Mouse (Mus musculus) layer of hippocampus, postnatal 25 days (tissue): ENCODE results near the gene Syt5. TPM values are rescaled to one million over a fixed set of nuclear protein-coding genes. Genes with fewer than 3 reads are reported as not detected.

Experiments used
- DNase-seq, 2 experiments: peaks; one replicate each; pipeline ENCODE4 v3.0.0; 2022; ENCODE audit warnings: mixed read lengths in 2 of 2, low spot score in 1 of 2; ENCODE audit errors: extremely low spot score in 1 of 2
- total RNA-seq, 2 experiments: library from RNA; stranded (reverse); gene quantifications; 2 replicates each; pipeline ENCODE4 v1.2.3; 2021

Syt5 gene
- total RNA-seq, 2 experiments from 2014 or later: 213 to 232 TPM

DNA sequence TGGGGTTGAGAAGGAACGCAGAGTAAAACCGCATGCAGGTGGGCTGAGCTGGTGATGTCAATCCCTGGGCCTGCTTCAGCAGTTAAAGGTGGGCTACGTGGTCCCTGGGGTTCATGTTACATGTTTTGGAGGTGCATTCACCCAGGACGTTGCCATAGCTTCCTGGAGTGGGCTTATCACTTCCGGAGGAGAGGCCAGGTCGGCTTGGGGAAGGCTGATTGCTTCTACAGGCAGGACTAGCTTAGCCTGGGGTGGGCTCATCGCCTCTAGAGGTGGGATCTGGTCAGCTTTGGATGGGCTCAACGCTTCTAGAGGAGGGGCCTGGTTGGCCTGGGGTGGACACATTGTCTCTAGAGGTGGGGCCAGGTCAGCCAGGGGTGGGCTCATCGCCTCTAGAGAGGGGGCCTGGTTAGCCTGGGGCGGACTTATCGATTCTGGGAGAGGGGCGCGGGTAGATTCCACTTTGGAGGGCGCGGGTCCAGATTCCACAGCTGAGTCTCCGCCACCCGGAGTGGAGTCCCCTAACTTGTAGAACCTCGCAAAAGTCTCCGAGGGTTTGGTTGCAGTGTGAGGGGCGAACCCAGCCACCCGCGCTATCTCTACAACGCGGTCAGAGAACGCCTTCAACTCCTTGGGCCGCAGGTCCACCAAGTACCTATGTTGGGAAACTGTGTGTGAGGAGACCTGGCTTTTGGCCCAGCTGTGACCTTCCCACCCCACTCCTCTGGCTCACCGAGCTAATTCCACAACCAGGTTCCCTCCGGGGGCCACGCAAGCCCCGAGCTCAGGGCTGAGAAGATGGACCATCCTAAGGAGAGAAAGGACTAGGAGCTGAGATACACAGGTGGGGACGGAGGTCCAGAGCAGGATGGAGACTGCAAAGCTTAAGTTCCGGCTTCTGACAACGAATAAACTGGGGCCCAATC, 23.9 kb downstream of the Syt5 start:
- DNase-seq: no peak

- no peak for DNase-seq
These were observed 25.0 kb downstream of the Syt5 start for GRCm38 (mm10) chr7:4522292-4522691.

DNA sequence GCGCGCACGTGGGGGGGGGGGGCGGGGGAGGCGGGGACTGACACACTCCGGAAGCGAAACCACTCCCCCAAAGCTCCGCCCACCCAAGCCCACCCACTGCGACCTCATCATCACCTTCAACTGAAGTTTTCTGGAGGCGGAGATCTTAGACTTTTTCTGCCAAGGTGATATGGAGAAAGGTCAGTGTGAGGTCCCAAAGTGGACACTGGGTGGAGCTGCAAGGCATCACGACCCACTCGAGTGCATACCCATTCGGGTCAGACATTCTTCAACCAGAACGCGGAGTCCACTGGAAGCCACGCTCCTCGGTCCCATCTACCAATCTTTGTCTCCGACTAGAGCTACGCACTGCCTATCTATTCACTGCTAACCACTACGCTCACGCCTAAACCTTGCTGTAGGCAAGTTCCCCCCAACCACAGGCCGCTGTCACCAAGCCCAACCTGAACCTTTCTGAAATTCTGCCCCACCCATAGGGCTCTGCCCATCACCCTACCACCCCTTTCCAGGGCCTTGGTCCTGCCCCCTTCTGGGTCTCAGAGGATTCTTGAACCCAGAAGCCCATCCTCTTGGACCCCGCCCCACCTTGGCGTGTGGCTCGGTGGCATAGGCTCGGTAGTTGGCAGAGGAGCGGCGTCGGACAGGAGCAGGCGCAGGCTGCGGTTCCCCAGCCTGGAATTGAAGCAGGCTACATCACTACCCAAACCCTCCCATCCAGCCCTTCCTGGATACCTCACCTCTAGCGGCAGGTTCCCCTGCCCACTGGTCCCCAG, 25.9 kb downstream of the Syt5 start:
- DNase-seq: no peak

DNA sequence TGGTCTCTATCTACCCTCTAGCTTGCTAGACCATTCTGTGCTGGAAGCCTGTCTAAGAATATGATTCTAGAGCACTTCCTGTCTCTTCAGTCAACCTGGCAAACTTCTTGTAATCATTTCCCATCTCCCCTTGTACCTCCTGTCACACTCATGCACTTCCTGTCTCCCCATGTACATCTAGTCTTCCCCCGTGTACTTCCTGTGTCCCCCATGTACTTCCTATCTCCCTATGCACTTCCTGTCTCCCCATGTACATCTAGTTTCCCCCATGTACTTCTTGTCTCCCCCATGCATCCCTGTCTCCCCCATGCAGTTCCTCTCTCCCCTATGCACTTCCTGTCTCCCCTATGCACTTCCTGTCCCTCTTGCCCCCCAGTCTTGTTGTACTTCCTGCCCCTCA, 28.9 kb downstream of the Syt5 start:
- DNase-seq: no peak

DNA sequence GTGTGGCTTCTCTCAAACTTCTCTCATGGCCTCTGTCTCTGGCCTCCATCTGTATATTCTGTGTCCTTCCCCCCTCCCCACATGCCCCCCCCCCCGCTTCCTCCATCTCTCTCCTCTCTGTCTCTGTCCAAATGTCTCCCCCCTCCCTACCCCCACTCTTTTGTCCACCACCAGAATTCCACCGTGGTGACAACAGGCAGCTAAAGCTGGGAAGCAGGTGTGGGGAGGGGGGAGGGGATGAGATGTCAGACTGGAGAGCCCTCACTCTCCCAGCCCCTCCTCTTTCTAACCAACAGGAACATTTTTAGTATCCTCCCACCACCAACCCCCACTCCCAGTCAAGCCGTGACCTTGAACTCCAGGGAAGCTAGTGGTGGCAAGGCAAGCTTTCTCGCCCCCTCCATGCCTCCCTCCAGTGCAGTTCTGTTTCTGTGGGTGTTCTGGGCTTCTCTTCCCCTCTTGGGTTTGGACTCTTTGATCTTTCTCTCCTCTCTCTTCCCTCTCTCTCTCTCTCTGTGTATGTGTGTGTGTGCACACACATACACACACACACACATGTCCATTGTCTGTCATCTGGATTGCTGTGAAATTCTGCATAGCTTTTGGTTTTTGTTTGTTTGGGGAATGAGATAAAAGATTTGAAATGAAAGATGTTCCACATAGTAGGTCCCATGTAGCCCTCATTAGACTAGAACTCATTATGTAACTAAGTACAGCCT, 30.9 kb downstream of the Syt5 start, which contains the start of gene Tnnt1:
Gene Tnnt1, minus strand, starts transcription at position 51 of the 719 bp plus-strand sequence.
- no peak for DNase-seq

DNA sequence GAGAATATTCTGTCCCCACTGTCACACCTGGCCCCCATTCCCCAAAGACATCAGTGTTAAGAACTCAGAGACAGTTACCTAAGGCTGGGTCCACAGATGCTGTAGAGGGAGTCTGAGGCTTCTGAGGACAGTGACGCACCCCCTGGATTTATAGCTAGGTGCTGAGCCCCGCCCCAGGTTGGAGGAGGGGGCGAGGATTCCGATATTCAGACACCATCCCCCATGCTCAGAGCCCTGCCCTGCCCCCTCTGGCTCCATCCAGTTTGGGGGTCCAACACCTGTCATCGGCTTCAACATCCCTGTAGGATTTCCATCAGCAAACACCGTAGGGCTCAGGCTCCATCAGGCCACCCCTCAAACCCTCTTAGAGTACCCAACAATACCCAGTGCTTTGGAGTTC, 31.5 kb downstream of the Syt5 start:
- DNase-seq: no peak

DNA sequence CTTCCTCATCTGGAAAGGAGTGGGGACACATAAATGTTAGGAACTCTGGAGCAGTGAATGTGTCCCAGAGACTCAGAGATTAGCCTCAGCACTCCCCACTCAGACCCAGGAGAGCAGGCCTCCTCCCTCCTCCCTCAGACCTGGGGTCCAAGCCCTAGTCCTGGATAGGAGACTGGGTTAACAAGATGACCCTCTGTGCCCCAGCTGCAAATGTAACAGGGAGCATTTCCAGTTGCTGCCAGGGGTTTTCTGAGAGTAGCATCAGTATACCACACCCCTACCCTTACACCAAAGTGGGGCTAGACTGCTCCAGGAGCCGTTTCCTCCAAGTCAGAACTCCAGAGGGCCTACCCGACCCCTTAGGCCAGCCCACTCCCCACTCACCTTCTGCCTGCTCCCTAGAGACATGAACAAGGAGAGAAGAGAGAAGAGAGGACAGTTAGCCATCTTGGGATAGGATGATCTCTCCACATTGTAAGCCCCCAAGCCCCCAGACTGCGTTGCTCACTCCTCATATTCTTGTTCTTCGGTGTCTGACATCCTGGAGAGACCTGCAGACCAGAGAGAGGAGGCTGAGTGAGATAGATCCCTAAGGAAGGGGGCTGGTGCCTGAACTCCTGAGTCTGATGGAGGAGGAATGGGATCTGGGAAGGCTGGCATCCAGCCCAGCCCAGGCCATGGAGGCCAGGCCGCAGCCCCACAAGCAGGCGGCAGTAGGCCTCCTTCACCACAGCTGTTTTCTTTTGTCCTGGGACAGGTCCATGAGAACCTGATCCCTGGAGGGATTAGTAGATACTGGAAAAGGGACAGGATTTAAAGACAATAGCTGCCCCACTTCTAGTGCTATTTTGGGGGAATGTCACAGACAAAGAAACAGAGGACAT, 33.3 kb downstream of the Syt5 start:
- no peak for DNase-seq

GRCm38 (mm10) chr7:4513236-4513635, 34.1 kb downstream of the Syt5 start:
- DNase-seq: peak in 1 of 2 experiments; percentile 47

DNA sequence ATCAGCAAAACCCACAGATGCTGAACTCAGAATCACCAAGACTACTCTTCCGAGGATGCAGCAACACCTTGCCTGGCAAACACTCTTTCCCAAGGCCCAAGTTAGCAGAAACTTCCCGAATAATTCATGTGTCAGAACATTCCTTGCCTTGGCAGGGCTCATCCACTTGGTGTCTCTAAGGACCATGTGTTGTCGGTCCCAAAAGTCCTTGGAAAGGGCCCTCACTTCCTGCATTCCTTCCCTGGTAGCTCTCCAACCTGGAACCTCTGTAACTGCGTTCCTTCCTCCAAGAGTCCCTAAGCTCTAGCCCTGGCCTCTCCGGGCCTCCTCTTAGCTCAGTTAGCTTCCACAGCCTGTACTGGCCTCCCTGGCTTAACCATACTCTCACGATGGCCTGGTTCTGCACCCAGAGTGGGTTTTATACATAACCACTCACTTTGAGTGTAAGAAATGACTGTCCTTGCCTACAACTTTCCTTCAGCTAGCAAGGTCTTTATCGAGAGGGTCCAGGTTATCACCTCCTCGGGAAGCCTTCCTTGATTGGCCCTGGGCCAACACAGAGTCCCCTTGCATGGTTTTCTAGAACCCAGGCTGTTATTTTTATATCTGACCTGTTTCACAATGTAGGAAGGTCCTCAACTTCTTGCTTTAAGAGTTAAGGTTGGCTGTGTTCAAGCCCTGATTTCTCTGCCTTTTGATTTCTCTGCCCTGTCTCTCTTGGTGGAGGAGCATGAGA, 35.7 kb downstream of the Syt5 start:
- DNase-seq: no peak

DNA sequence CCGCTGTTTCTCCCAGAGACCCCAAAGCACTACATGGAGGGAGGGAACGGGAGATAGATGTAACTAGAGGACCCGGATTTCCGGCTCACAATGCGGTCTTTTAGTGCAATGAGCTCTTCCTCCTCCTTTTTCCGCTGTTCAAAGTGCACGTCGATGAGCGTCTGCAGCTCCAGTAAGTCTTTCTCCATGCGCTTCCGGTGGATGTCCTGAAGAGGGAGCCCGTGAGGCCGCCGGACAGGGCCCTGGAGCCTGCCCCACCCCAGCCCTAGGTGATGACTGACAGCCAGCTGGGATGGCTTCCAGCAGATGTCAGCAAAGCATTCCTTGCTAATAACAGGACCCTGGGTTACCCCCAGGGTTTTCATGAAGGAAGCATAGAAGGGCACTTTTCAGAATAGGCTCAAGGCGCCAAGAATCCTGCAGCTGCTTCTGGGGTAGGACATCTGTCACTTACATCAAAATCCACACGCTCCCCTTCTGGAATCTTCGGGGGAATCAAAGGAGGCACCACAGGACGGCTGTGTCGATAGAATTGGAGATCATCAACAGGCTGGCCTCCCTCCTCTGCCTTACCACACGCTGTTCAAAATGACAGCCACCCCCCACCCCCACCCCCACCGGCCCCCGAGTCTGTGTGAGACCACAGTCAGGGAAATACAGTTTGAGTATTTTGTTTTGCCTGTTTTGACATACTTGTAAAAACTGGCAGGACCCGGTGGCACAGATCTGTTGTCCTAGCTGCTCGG, 37.3 kb downstream of the Syt5 start:
- peak in 1 of 2 experiments; percentile 56 for DNase-seq

DNA sequence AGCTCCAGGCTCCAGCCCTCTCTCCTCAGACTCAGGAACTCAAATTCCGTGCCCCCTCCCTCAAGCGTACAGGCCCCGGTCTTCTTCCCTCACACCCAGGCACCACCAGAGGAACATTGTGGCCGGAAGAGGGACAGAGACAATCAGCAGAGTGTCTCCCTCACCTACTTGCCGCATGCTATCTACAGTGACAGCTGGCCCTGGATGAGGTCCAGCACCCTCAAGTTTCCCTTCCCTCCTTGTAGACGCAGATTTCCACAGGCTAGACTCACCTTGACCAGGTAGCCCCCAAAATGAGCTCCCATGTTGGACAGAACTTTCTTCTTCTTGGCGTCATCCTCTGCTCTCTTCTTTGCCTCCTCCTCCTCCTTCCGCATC, 38.6 kb downstream of the Syt5 start:
- no peak for DNase-seq

- no peak for DNase-seq
These were observed 39.1 kb downstream of the Syt5 start for GRCm38 (mm10) chr7:4508062-4508738.

- no peak for DNase-seq
These were observed 40.1 kb downstream of the Syt5 start for GRCm38 (mm10) chr7:4507220-4507619.

- no peak for DNase-seq
These were observed 42.5 kb downstream of the Syt5 start for GRCm38 (mm10) chr7:4504646-4505435.

DNA sequence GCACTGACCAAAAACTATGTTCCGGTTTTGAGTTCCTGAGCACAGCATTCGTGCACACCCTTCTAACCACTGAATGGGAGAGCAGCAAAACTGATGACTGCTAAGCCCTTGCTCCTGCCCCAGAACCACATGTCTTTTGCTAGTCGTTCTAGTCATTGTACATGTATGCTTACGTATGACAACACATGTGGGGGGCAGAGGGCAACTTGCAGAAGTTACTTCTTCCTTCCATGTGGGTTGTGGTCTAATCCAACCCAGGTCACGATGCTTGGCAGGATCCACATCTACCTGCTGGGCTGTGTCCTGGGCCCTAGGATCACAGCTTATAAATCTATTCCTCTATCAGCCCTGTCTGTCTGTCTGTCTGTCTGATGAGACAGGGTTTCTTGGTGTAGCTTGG, 43.5 kb downstream of the Syt5 start:
- DNase-seq: no peak

- DNase-seq: no peak
These were observed 44.2 kb downstream of the Syt5 start for GRCm38 (mm10) chr7:4503100-4503499.

GRCm38 (mm10) chr7:4502421-4503090, 44.8 kb downstream of the Syt5 start:
- DNase-seq: no peak
